Mouse (Mus musculus) layer of hippocampus, adult 9-11 months (tissue): ENCODE results near the gene Frem1.

Experiments
- DNase-seq: peaks from one replicate; pipeline ENCODE4 v3.0.0; 2022

Frem1 gene

GRCm38 (mm10) chr4:83051634-83052577, at the start of gene Frem1:
Frem1 (minus strand) TSS chr4:83052339.
- DNase-seq = no peak

DNA sequence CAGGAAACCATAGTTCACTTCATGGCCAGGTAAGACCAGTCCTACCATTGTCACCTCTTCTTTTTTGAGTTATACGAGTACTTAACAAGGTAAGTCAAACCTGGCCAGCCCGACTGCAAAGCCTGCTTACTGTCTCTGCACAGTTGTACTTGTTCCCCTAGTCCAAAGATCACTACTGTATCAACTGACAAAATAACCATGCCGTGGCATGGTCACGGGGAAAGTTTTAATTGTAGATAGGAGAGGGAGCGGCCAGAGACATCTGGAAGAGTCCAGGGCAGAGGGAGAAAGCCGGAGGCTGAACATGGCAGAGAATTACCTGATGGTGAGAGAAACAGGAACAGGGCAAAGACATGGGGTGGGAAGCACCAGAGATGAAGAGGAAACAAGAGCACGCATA, 46.9 kb upstream of the Frem1 start:
- no peak for DNase-seq

GRCm38 (mm10) chr4:83093941-83094340, 41.8 kb upstream of the Frem1 start:
- DNase-seq = no peak

GRCm38 (mm10) chr4:83090691-83091448, 38.7 kb upstream of the Frem1 start:
- DNase-seq = peak; percentile 24

GRCm38 (mm10) chr4:83080364-83081174, 28.4 kb upstream of the Frem1 start:
- DNase-seq = no peak

DNA sequence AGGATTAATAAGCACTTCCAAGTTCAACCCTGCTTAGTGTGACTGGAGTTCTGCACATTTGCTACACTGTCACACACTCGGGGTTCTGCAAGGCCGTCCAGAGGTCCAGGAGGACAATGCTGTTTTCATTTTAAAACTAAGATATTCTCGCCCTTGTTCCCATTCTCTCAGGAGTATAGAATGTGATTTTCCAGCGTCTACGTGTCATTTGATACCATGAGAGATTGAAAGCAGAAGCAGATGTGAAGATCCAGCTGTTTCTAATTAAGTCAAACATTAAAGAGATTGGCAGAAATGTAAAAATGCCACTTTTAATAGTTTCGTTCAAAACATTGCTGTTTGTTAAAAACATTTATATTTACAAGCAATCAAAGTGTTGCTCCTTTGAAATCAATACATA, 12.1 kb upstream of the Frem1 start:
- DNase-seq = no peak

GRCm38 (mm10) chr4:83061564-83061963, 9.4 kb upstream of the Frem1 start:
- no peak for DNase-seq

DNA sequence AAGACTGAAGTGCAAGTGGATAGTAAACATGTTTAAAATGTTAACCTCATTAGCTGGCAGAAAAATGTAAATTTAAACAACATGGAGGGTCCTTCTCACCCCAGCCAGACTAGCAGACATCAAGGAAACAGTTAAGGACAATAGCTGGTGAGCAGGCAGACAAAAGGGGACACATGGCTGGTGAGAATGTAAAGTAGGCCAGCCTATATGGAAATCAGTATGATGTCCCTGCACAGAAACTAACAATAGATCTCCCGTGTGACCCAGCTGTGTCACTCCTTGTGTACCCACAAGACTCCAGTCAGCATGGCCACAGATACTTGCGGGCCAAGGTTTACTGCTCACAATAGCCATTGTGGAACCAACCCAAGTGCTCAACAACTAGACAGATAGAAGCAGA, 6.5 kb upstream of the Frem1 start:
- no peak for DNase-seq

DNA sequence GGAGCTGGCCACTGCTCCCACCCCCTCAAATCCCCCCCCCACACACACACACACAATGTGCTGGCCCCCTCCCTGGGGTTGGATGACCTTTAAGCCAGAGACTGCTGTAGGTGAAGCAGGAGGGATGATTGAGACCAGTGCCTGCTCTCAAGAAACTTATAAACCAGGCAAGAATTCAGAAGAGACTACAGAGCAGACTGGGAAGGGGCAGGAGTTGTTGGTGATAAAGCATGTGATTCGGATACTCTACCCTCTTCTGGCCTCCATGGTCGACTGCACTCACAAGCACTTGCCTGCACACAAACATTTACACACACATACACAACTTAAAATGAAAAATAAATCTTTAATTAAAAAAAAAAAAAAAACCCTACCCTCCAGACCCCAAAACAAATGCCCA, 6.0 kb upstream of the Frem1 start:
- no peak for DNase-seq

DNA sequence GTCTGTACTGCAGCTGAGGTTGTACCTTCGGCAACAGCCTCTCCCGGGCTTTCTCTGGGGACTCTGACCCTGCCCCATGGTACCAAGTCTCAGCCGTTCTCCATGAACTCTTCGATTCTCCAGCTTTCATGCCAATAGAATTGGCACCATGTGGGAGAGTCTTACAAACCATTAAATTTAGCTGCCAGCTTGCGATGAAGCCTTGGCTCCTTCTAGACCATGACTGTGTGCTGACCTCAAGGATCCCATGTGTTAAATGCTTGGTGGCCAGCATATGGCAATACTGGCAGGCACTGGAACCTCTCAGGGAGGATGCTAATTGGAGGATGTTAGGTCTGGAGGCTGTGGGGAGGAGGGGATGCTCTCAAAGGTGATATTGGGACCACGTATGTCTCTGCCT, 4.4 kb upstream of the Frem1 start:
- DNase-seq = no peak

DNA sequence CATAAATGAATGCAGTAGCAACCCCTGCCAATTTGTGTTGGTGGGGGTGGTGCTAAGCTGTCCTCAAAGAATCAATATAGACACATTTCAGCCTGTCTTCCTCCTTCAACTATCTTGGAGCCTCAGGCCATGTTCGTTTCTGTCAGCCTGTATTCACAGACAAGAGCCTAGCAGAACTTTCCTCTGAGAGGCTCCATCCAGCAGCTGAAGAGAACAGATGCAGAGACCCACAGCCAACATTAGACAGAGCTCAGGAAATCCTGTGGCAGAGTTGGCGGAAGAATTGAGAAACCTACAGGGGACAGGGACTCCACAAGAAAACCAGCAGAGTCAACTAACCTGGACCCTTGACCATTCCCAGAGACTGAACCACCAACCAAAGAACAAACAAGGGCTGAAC, 3.3 kb upstream of the Frem1 start:
- no peak for DNase-seq

DNA sequence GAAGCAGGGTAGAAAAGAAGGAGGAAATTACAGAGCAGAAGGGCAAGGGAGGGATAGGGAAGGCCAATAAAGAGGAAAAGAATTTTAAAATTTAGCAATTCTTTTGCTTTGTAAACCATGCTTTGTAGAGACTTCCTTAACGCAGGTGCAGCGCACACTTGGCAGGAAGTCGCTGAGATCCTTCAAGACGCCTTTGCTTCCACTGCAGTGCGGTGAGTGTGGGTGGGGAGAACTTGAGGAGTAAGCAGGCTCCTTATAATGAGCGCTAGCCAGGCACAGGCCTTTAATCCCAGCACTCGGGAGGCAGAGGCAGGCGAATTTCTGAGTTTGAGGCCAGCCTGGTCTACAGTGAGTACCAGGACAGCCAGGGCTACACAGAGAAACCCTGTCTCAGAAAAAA, 1.1 kb upstream of the Frem1 start:
- no peak for DNase-seq

- no peak for DNase-seq
These were observed 963 bp downstream of the Frem1 start for GRCm38 (mm10) chr4:83051176-83051575.

- DNase-seq = no peak
These were observed 1.9 kb downstream of the Frem1 start for GRCm38 (mm10) chr4:83050151-83050796.

- DNase-seq = no peak
These were observed 2.9 kb downstream of the Frem1 start for GRCm38 (mm10) chr4:83049288-83049687.

DNA sequence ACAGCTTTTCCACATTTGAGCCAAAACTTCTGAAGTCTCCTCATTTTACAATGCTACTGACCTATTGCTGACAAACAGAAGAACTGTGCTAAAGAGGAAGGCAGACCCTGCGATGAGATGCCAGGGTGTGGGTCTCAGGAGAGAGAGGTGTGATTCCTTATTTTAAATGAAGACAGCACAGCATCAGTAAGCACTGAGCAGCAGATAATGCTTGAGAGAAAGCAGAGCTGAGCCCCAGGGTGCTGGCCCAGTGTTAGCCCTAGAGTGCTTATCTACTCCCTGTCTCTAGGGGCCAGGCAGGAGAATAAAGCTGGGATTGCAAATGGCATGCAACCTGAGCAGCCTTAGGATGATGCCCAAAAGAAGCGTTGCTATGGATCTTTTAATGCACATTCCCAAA, 3.6 kb downstream of the Frem1 start:
- DNase-seq = no peak

- no peak for DNase-seq
These were observed 5.3 kb downstream of the Frem1 start for GRCm38 (mm10) chr4:83046806-83047205.

DNA sequence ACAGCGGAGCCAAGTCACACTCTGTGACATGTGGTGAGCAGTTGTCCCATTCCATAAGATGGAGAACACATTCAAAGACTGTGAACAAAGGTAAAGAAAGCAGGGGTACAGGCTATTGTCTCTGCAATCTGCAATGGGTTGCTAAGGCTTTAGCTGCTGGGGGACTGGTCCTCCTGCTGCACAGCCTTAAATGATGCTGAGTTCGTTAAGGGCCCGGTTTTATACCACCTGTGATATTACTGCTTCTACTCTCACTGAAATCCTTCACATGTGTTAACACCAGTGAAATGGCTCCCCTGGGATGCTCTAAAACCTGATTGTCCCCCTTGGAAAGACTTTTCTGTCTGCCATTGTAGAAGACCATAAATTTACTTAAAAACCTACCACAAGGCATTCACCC, 6.1 kb downstream of the Frem1 start:
- DNase-seq = no peak

DNA sequence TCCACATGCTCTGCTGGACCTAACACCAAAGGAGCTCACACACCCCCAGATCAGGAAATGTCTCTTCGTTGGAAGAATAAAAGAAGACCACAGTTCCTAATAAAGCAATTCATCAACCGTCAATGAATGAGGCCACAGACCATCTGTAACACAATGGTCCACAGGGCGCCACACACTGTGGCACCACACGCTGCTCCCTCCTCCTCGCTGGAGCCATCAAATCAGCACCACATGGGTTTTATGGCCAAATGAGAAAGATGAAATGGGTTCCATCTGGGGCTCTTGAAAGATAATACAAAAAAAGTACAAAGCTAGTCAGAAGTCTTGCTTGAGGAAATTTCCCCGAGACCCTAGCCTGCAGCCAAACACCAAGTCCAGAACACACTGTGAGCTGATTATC, 6.9 kb downstream of the Frem1 start:
- DNase-seq = no peak

- no peak for DNase-seq
These were observed 11.4 kb downstream of the Frem1 start for GRCm38 (mm10) chr4:83040780-83041179.

DNA sequence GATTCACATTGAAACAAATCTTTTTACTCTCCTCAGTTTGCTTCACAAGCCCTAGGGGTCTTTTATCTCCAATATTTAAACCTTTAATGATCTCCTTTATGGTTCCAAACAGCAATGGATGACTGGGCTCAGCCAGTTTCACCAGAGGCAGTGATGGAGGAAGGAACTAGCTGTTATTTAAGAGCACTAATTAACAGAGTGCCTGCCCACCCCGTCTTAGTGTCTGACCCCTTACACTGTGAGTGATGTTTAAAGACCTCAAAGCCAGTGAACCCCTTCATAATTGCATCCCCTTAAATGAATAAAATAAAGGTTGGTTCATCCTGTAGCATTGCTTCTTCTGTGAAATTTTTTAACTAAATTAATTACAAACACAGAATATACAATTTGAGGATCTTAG, 19.4 kb downstream of the Frem1 start:
- DNase-seq = no peak

DNA sequence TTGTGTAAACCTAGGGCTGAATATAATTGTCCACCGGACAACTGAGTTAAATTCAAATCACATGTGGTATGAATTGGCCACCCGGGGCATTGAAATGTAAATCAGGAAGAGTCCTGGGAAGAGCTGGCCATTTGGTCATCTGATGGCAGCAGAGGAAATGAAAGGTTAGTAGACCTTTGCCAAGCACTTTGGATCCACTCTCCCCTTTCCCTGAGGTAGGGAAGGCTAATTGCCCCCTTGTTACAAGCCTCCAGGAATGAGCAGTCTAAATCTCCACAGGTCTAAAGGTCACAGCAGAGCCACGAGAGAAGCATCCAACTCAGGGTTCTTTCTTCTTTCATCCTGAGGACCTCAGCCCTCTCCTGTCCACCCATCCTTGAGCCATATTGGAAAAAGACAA, 20.5 kb downstream of the Frem1 start:
- no peak for DNase-seq

DNA sequence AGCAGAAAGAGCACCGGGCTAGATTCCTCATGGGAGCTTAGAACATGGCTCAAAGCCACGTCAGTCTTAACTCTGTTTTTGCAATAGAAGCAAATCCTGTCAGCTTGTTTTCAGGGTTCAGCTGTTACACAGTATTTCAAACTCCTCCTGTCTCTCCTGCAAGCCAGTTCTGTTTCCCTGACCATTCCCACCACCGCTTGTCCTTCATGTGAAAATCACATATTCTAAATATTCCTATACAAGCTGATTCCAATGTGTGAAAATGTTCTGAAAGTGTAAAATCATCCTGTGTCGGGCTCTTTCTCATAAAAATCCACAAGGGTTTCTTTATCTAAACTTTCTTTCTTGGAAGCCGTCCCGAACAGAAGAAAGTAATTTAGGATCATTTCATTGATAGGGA, 22.0 kb downstream of the Frem1 start:
- no peak for DNase-seq
